Mouse (Mus musculus): ENCODE data around the gene Nfia.

Gene Nfia

GRCm38 (mm10) chr4:97783073-97783879 lies 10.7 kb downstream of the Nfia start:
- no peak for DNase-seq (ENCODE audit: low spot score in 2 of 2)

- no peak for DNase-seq (ENCODE audit: low spot score in 2 of 2)
Measured at GRCm38 (mm10) chr4:97784236-97784635, 11.7 kb downstream of the Nfia start.

- DNase-seq (ENCODE audit: low spot score in 2 of 2): no peak
Measured at GRCm38 (mm10) chr4:97785547-97786271, 13.2 kb downstream of the Nfia start.

- DNase-seq (ENCODE audit: low spot score in 2 of 2): no peak
Measured at GRCm38 (mm10) chr4:97786571-97786970, 14.0 kb downstream of the Nfia start.

- peak in 1 of 2 experiments; percentile 62 for DNase-seq (ENCODE audit: low spot score in 2 of 2)
Measured at GRCm38 (mm10) chr4:97787515-97787914, 15.0 kb downstream of the Nfia start.

GRCm38 (mm10) chr4:97788537-97788936 lies 16.0 kb downstream of the Nfia start:
- no peak for DNase-seq (ENCODE audit: low spot score in 2 of 2)

GRCm38 (mm10) chr4:97793931-97794330 lies 21.4 kb downstream of the Nfia start:
- no peak for DNase-seq (ENCODE audit: low spot score in 2 of 2)

GRCm38 (mm10) chr4:97794865-97795264 lies 22.3 kb downstream of the Nfia start:
- DNase-seq (ENCODE audit: low spot score in 2 of 2): no peak

- DNase-seq (ENCODE audit: low spot score in 2 of 2): no peak
Measured at GRCm38 (mm10) chr4:97795957-97796356, 23.4 kb downstream of the Nfia start.

GRCm38 (mm10) chr4:97796505-97796904 lies 24.0 kb downstream of the Nfia start:
- no peak for DNase-seq (ENCODE audit: low spot score in 2 of 2)

GRCm38 (mm10) chr4:97803791-97804190 lies 31.3 kb downstream of the Nfia start:
- DNase-seq (ENCODE audit: low spot score in 2 of 2): no peak

GRCm38 (mm10) chr4:97804638-97805037 lies 32.1 kb downstream of the Nfia start:
- DNase-seq (ENCODE audit: low spot score in 2 of 2): no peak

GRCm38 (mm10) chr4:97805255-97805654 lies 32.7 kb downstream of the Nfia start:
- no peak for DNase-seq (ENCODE audit: low spot score in 2 of 2)

GRCm38 (mm10) chr4:97805896-97806808 lies 33.6 kb downstream of the Nfia start:
- no peak for DNase-seq (ENCODE audit: low spot score in 2 of 2)

- DNase-seq (ENCODE audit: low spot score in 2 of 2): no peak
Measured at GRCm38 (mm10) chr4:97806924-97807323, 34.4 kb downstream of the Nfia start.

- no peak for DNase-seq (ENCODE audit: low spot score in 2 of 2)
Measured at GRCm38 (mm10) chr4:97808885-97809284, 36.4 kb downstream of the Nfia start.

- no peak for DNase-seq (ENCODE audit: low spot score in 2 of 2)
Measured at GRCm38 (mm10) chr4:97809582-97810295, 37.2 kb downstream of the Nfia start.

- DNase-seq (ENCODE audit: low spot score in 2 of 2): no peak
Measured at GRCm38 (mm10) chr4:97810348-97810939, 37.9 kb downstream of the Nfia start.

GRCm38 (mm10) chr4:97813035-97813434 lies 40.5 kb downstream of the Nfia start:
- no peak for DNase-seq (ENCODE audit: low spot score in 2 of 2)

GRCm38 (mm10) chr4:97813996-97814395 lies 41.5 kb downstream of the Nfia start:
- DNase-seq (ENCODE audit: low spot score in 2 of 2): no peak

- no peak for DNase-seq (ENCODE audit: low spot score in 2 of 2)
Measured at GRCm38 (mm10) chr4:97814515-97814914, 42.0 kb downstream of the Nfia start.

Data from frontal cortex, postnatal 36 days (tissue).